Mouse (Mus musculus): ENCODE results near the gene Dgcr8. TPM values are rescaled to one million over a fixed set of nuclear protein-coding genes. Genes with fewer than 3 reads are reported as not detected.
"Not testable (repeated sequence)": the region's sequence is repeated elsewhere in the genome, so short reads cannot be mapped to it uniquely, and the experiment has no call there.

Dgcr8 gene
- polyA plus RNA-seq, 1 experiment: 14.5 TPM

- 93% methylated on average over 6 of the region's 6 CpGs for WGBS
- Histone ChIP-seq H3K36me3 (ENCODE audit: control insufficient read depth, insufficient read depth, low read length) (peaks cover 32% of the 10 kb centered on the region), H3K27ac (ENCODE audit: insufficient read depth, low read depth, low read length) (no peak overlapping the region), H3K4me3 (ENCODE audit: low read depth, low read length) (no peak overlapping the region), H3K27me3 (ENCODE audit: control insufficient read depth, insufficient read depth, low read length) (no peaks in the 10 kb centered on the region), H3K4me1 (ENCODE audit: control insufficient read depth, insufficient read depth, insufficient read length, low read length) (peaks cover 7% of the 10 kb centered on the region; the same call in 1 of the 2 replicates)
- TF ChIP-seq CTCF (IDR thresholded peaks at IDR 0.05; ENCODE audit: extremely low read depth, insufficient read length, insufficient replicate concordance, low read depth, low read length) (no peak), POLR2A (IDR thresholded peaks at IDR 0.05; ENCODE audit: low read depth, low read length) (no peak)
Observed at GRCm38 (mm10) chr16:18324031-18324430, 35.0 kb upstream of the Dgcr8 start.

GRCm38 (mm10) chr16:18323460-18323859 lies 34.4 kb upstream of the Dgcr8 start:
- TF ChIP-seq POLR2A (IDR thresholded peaks at IDR 0.05; ENCODE audit: low read depth, low read length): no peak
- TF ChIP-seq CTCF (IDR thresholded peaks at IDR 0.05; ENCODE audit: extremely low read depth, insufficient read length, insufficient replicate concordance, low read depth, low read length): no peak
- WGBS: 84% methylated on average over 2 of the region's 2 CpGs
- H3K36me3 ChIP-seq (ENCODE audit: control insufficient read depth, insufficient read depth, low read length): peaks cover 32% of the 10 kb centered on the region
- H3K4me3 ChIP-seq (ENCODE audit: low read depth, low read length): no peak overlapping the region
- no peak overlapping the region for H3K27ac ChIP-seq (ENCODE audit: insufficient read depth, low read depth, low read length)
- no peaks in the 10 kb centered on the region for H3K27me3 ChIP-seq (ENCODE audit: control insufficient read depth, insufficient read depth, low read length)
- peaks cover 5% of the 10 kb centered on the region; the same call in 1 of the 2 replicates for H3K4me1 ChIP-seq (ENCODE audit: control insufficient read depth, insufficient read depth, insufficient read length, low read length)

- TF ChIP-seq CTCF (IDR thresholded peaks at IDR 0.05; ENCODE audit: extremely low read depth, insufficient read length, insufficient replicate concordance, low read depth, low read length): no peak
- no peak for TF ChIP-seq POLR2A (IDR thresholded peaks at IDR 0.05; ENCODE audit: low read depth, low read length)
- H3K27me3 ChIP-seq (ENCODE audit: control insufficient read depth, insufficient read depth, low read length): no peaks in the 10 kb centered on the region
- H3K4me3 ChIP-seq (ENCODE audit: low read depth, low read length): no peak overlapping the region
- WGBS: 71% methylated on average over 2 of the region's 2 CpGs
- H3K27ac ChIP-seq (ENCODE audit: insufficient read depth, low read depth, low read length): no peak overlapping the region
- H3K36me3 ChIP-seq (ENCODE audit: control insufficient read depth, insufficient read depth, low read length): peaks cover 38% of the 10 kb centered on the region
- H3K4me1 ChIP-seq (ENCODE audit: control insufficient read depth, insufficient read depth, insufficient read length, low read length): peaks cover 7% of the 10 kb centered on the region; the same call in 1 of the 2 replicates
Observed at GRCm38 (mm10) chr16:18321443-18321842, 32.4 kb upstream of the Dgcr8 start.

GRCm38 (mm10) chr16:18318992-18319391 lies 29.9 kb upstream of the Dgcr8 start:
- no peak overlapping the region for H3K27ac ChIP-seq (ENCODE audit: insufficient read depth, low read depth, low read length)
- 78% methylated on average over 3 of the region's 3 CpGs for WGBS

GRCm38 (mm10) chr16:18308159-18308558 lies 19.1 kb upstream of the Dgcr8 start:
- TF ChIP-seq POLR2A (IDR thresholded peaks at IDR 0.05; ENCODE audit: low read depth, low read length): no peak
- TF ChIP-seq CTCF (IDR thresholded peaks at IDR 0.05; ENCODE audit: extremely low read depth, insufficient read length, insufficient replicate concordance, low read depth, low read length): no peak
- no peaks in the 10 kb centered on the region for H3K4me1 ChIP-seq (ENCODE audit: control insufficient read depth, insufficient read depth, insufficient read length, low read length)
- 81% methylated on average over 1 of the region's 1 CpGs for WGBS
- H3K4me3 ChIP-seq (ENCODE audit: low read depth, low read length): no peak overlapping the region
- no peaks in the 10 kb centered on the region for H3K27me3 ChIP-seq (ENCODE audit: control insufficient read depth, insufficient read depth, low read length)
- peaks cover 52% of the 10 kb centered on the region for H3K36me3 ChIP-seq (ENCODE audit: control insufficient read depth, insufficient read depth, low read length)
- H3K27ac ChIP-seq (ENCODE audit: insufficient read depth, low read depth, low read length): no peak overlapping the region

More at GRCm38 (mm10) chr16:18318992-18319391, 29.9 kb upstream of the Dgcr8 start:
- TF ChIP-seq CTCF (IDR thresholded peaks at IDR 0.05; ENCODE audit: extremely low read depth, insufficient read length, insufficient replicate concordance, low read depth, low read length): no peak
- TF ChIP-seq POLR2A (IDR thresholded peaks at IDR 0.05; ENCODE audit: low read depth, low read length): no peak
- no peak overlapping the region for H3K4me3 ChIP-seq (ENCODE audit: low read depth, low read length)
- H3K4me1 ChIP-seq (ENCODE audit: control insufficient read depth, insufficient read depth, insufficient read length, low read length): peaks cover 7% of the 10 kb centered on the region; the same call in 1 of the 2 replicates
- peaks cover 35% of the 10 kb centered on the region for H3K36me3 ChIP-seq (ENCODE audit: control insufficient read depth, insufficient read depth, low read length)
- no peaks in the 10 kb centered on the region for H3K27me3 ChIP-seq (ENCODE audit: control insufficient read depth, insufficient read depth, low read length)

DNA sequence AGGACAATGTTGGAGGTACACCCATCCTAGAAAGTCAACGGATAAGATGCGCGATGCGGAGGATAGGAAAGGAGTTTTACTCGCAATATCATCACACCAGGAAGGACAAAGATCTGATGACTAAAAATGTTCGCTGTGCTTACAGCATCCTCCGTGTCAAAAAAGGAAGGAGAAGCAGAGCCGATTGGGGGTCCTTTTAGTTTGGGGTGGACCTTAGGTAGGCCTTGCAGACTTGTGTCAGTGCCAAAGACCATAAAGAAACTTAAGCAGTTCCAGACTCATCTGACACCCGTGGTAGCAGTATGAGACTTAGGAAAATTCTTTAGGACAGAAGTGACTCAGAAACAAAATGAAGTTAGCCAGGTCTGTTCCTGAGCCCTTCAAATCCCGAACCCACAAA lies 568 bp upstream of the Dgcr8 start:
- not testable (repeated sequence) for H3K36me3 ChIP-seq (ENCODE audit: control insufficient read depth, insufficient read depth, low read length); H3K27me3 ChIP-seq (ENCODE audit: control insufficient read depth, insufficient read depth, low read length); H3K27ac ChIP-seq (ENCODE audit: insufficient read depth, low read depth, low read length); H3K4me1 ChIP-seq (ENCODE audit: control insufficient read depth, insufficient read depth, insufficient read length, low read length)
- 2% methylated on average over 10 of the region's 10 CpGs for whole genome bisulfite sequencing
- H3K4me3 ChIP-seq (ENCODE audit: low read depth, low read length): peak overlapping the region; percentile 57

GRCm38 (mm10) chr16:18288581-18289061 lies 425 bp downstream of the Dgcr8 start:
- H3K27ac ChIP-seq (ENCODE audit: insufficient read depth, low read depth, low read length): peak overlapping the region; percentile 77
- peaks cover 9% of the 10 kb centered on the region; the same call in 1 of the 2 replicates for H3K4me1 ChIP-seq (ENCODE audit: control insufficient read depth, insufficient read depth, insufficient read length, low read length)
- no peaks in the 10 kb centered on the region for H3K27me3 ChIP-seq (ENCODE audit: control insufficient read depth, insufficient read depth, low read length)
- 1% methylated on average over 31 of the region's 31 CpGs for WGBS
- peak overlapping the region; percentile 95 for H3K4me3 ChIP-seq (ENCODE audit: low read depth, low read length)
- TF ChIP-seq POLR2A (IDR thresholded peaks at IDR 0.05; ENCODE audit: low read depth, low read length) (no peak), CTCF (IDR thresholded peaks at IDR 0.05; ENCODE audit: extremely low read depth, insufficient read length, insufficient replicate concordance, low read depth, low read length) (no peak)
- peaks cover 13% of the 10 kb centered on the region for H3K36me3 ChIP-seq (ENCODE audit: control insufficient read depth, insufficient read depth, low read length)

All from small intestine, adult 2 months (tissue).